Mouse (Mus musculus) splenic B cell, adult 2 months (primary cell): ENCODE data around the gene Vsir.

Source experiments
- DNase-seq: peaks from one replicate; pipeline ENCODE4 v3.0.0-alpha.2; 2011; ENCODE audit warnings: low read depth, low spot score
- H3K27me3 ChIP-seq: 2 replicates; pipeline ENCODE4 v1.6.1; 2012; ENCODE audit warnings: mild to moderate bottlenecking, low read length, moderate library complexity, mixed read lengths; ENCODE audit not compliant: control insufficient read depth, poor library complexity, insufficient read depth, severe bottlenecking
- H3K36me3 ChIP-seq: 2 replicates; pipeline ENCODE4 v1.6.1; 2012; ENCODE audit warnings: mild to moderate bottlenecking, low read length, moderate library complexity, mixed read lengths; ENCODE audit not compliant: control insufficient read depth, poor library complexity, insufficient read depth, severe bottlenecking

The Vsir gene

GRCm38 (mm10) chr10:60389447-60389865, 42.8 kb downstream of the Vsir start:
- peak; percentile 57 for DNase-seq
- Histone ChIP-seq H3K27me3 (no peaks in the 10 kb centered on the region), H3K36me3 (no peaks in the 10 kb centered on the region)

- Histone ChIP-seq H3K27me3 (no peaks in the 10 kb centered on the region), H3K36me3 (no peaks in the 10 kb centered on the region)
- peak; percentile 35 for DNase-seq
Measured at GRCm38 (mm10) chr10:60390177-60390903, 43.7 kb downstream of the Vsir start.

- no peak for DNase-seq
- H3K27me3 ChIP-seq: no peaks in the 10 kb centered on the region
- no peaks in the 10 kb centered on the region for H3K36me3 ChIP-seq
Measured at GRCm38 (mm10) chr10:60390904-60391420, 44.3 kb downstream of the Vsir start.

GRCm38 (mm10) chr10:60391661-60392060, 45.0 kb downstream of the Vsir start:
- no peaks in the 10 kb centered on the region for H3K36me3 ChIP-seq
- no peak for DNase-seq
- H3K27me3 ChIP-seq: no peaks in the 10 kb centered on the region

GRCm38 (mm10) chr10:60394936-60395335, 48.3 kb downstream of the Vsir start:
- Histone ChIP-seq H3K36me3 (no peaks in the 10 kb centered on the region), H3K27me3 (no peaks in the 10 kb centered on the region)
- no peak for DNase-seq

GRCm38 (mm10) chr10:60395605-60396004, 49.0 kb downstream of the Vsir start:
- Histone ChIP-seq H3K27me3 (no peaks in the 10 kb centered on the region), H3K36me3 (no peaks in the 10 kb centered on the region)
- no peak for DNase-seq

GRCm38 (mm10) chr10:60398051-60398814, 51.6 kb downstream of the Vsir start:
- Histone ChIP-seq H3K36me3 (no peaks in the 10 kb centered on the region), H3K27me3 (no peaks in the 10 kb centered on the region)
- DNase-seq: peak; percentile 22

- Histone ChIP-seq H3K36me3 (no peaks in the 10 kb centered on the region), H3K27me3 (no peaks in the 10 kb centered on the region)
- DNase-seq: no peak
Measured at GRCm38 (mm10) chr10:60399449-60399848, 52.8 kb downstream of the Vsir start, which contains the start of gene Gm17455. Gene Gm17455, plus strand, starts transcription at chr10:60399726.

GRCm38 (mm10) chr10:60400507-60401295, 54.0 kb downstream of the Vsir start:
- DNase-seq: no peak
- Histone ChIP-seq H3K36me3 (no peaks in the 10 kb centered on the region), H3K27me3 (no peaks in the 10 kb centered on the region)

GRCm38 (mm10) chr10:60405460-60406177, 59.0 kb downstream of the Vsir start:
- no peak for DNase-seq
- H3K36me3 ChIP-seq: no peaks in the 10 kb centered on the region
- no peaks in the 10 kb centered on the region for H3K27me3 ChIP-seq

GRCm38 (mm10) chr10:60407831-60408230, 61.2 kb downstream of the Vsir start:
- DNase-seq: peak; percentile 84
- Histone ChIP-seq H3K27me3 (no peaks in the 10 kb centered on the region), H3K36me3 (no peaks in the 10 kb centered on the region)

GRCm38 (mm10) chr10:60411794-60412193, 65.1 kb downstream of the Vsir start:
- DNase-seq: no peak
- H3K27me3 ChIP-seq: no peaks in the 10 kb centered on the region
- no peaks in the 10 kb centered on the region for H3K36me3 ChIP-seq

GRCm38 (mm10) chr10:60413756-60414155, 67.1 kb downstream of the Vsir start:
- Histone ChIP-seq H3K36me3 (no peaks in the 10 kb centered on the region), H3K27me3 (no peaks in the 10 kb centered on the region)
- DNase-seq: peak; percentile 79

GRCm38 (mm10) chr10:60417041-60417440, 70.4 kb downstream of the Vsir start:
- no peaks in the 10 kb centered on the region for H3K27me3 ChIP-seq
- DNase-seq: no peak
- H3K36me3 ChIP-seq: no peaks in the 10 kb centered on the region
